Mouse (Mus musculus): Measurements from ENCODE around the gene Fbrs. TPM values are rescaled to one million over a fixed set of nuclear protein-coding genes. Genes with fewer than 3 reads are reported as not detected.
"Not testable (repeated sequence)": the region's sequence is repeated elsewhere in the genome, so short reads cannot be mapped to it uniquely, and the experiment has no call there.

Fbrs gene
- polyA plus RNA-seq, 1 experiment from 2014 or later, result 5.6 TPM

DNA sequence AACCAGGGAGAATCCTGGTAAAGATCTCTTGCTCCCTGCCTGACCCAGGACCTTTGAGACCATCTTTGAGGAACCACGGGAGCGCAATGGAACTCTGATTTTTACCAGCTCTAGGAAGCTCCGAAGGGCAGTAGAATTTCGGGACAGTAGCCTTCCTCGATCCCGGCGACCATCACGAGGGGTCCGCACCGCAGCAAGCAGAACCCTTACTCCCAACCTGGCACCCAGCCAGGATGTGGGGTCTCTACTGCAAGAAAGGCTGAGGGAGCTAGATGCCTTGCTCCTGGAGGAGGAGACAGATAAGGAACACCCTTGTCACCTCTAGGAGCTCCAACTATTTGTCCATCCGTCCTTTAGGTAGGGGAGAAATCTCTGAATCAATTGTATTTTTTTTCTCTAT lies 2.7 kb upstream of the Fbrs start:
- no peak for ATAC-seq (ENCODE audit: insufficient read depth)
- Histone ChIP-seq H3K27me3 (no peaks in the 10 kb centered on the region), H3K9ac (no peak overlapping the region; the same call in 1 of the 2 replicates), H3K4me2 (peak overlapping the region; percentile 93), H3K9me3 (replicated peaks) (no peaks in the 10 kb centered on the region), H3K27ac (replicated peaks) (peak overlapping the region; percentile 99; the same call in 1 of the 2 replicates), H3K4me1 (replicated peaks) (peaks cover 63% of the 10 kb centered on the region), H3K36me3 (replicated peaks) (peaks cover 52% of the 10 kb centered on the region), H3K4me3 (replicated peaks) (no peak overlapping the region; the same call in 1 of the 2 replicates)
- WGBS (ENCODE audit: insufficient replicate concordance), result 91% methylated on average over 11 of the region's 11 CpGs

DNA sequence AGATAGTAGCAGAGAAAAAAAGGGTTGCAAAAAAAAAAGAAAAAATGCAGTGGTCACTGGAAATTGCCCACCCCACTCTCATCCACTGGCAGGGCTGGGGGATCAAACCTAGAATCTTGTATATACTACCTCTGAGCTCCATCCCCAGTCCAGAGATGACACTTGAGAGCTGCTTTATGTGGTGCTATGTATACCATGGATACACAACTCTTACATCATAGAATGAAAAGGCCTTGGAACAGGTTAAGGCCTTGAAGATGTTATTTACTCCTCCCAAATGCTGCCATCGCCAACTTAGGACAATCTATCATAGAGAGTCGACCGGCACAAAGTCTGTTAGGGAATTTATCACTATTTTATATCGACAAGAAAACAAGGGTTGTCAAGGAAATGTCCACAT lies 2.1 kb upstream of the Fbrs start:
- Histone ChIP-seq H3K4me2 (peak overlapping the region; percentile 93), H3K9ac (peak overlapping the region; percentile 67), H3K4me3 (replicated peaks) (peak overlapping the region; percentile 99), H3K4me1 (replicated peaks) (peaks cover 67% of the 10 kb centered on the region), H3K27ac (replicated peaks) (peak overlapping the region; percentile 99), H3K36me3 (replicated peaks) (peaks cover 57% of the 10 kb centered on the region), H3K9me3 (replicated peaks) (no peaks in the 10 kb centered on the region), H3K27me3 (no peaks in the 10 kb centered on the region)
- no peak for ATAC-seq (ENCODE audit: insufficient read depth)
- 73% methylated on average over 4 of the region's 4 CpGs for WGBS (ENCODE audit: insufficient replicate concordance)

DNA sequence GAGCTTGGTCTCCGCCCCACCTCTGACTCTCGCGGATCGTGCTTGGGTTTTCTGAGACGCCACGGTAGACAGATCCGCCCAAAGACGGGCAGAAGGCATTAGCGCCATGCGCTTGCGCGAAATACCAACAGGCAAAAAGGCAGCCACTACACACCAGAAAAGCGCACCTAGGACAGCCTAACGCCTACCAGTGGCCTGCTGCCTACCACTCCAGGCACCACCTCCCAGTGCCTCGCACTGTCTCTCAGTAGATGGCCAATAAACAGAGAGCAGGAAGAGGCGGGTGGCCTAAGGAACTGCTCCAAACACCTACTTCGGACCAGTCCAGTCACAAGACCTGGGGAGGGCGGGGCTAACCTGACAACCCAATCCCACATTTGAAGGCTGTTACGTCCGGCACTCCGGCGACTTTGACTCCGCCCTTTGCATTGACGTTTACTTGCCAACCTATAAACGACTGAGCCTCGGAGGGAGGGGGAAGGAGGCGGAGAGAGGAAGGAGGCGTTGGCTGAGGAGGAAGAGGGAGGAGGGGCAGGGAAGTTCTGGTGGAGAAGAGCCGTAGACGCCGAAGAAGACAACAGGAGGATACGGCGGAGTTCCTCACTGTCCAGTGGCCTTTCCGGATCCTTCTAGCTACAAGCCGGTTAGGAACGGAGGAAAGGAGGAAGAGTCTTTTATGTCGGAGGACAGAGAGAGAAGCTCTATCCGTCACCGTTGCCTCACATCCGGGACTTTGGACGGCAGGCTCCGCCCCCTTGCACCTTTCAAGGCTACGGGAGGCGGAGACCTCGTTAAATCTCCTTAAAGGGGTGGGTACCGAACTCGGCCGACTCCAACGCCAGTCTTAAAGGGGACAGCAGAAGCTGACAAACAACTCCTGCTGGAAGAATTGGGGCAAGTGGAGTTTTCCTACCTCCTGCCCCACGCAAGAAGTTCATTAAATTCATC lies 1.0 kb upstream of the Fbrs start:
- Histone ChIP-seq H3K9me3 (replicated peaks) (no peaks in the 10 kb centered on the region), H3K4me3 (replicated peaks) (peak overlapping the region; percentile 99), H3K36me3 (replicated peaks) (peaks cover 65% of the 10 kb centered on the region), H3K27me3 (no peaks in the 10 kb centered on the region), H3K27ac (replicated peaks) (peak overlapping the region; percentile 99), H3K9ac (peak overlapping the region; percentile 99), H3K4me1 (replicated peaks) (peaks cover 62% of the 10 kb centered on the region), H3K4me2 (peak overlapping the region; percentile 93)
- under 1% methylated on average over 50 of the region's 50 CpGs for WGBS (ENCODE audit: insufficient replicate concordance)
- peak; percentile 92 for ATAC-seq (ENCODE audit: insufficient read depth)

DNA sequence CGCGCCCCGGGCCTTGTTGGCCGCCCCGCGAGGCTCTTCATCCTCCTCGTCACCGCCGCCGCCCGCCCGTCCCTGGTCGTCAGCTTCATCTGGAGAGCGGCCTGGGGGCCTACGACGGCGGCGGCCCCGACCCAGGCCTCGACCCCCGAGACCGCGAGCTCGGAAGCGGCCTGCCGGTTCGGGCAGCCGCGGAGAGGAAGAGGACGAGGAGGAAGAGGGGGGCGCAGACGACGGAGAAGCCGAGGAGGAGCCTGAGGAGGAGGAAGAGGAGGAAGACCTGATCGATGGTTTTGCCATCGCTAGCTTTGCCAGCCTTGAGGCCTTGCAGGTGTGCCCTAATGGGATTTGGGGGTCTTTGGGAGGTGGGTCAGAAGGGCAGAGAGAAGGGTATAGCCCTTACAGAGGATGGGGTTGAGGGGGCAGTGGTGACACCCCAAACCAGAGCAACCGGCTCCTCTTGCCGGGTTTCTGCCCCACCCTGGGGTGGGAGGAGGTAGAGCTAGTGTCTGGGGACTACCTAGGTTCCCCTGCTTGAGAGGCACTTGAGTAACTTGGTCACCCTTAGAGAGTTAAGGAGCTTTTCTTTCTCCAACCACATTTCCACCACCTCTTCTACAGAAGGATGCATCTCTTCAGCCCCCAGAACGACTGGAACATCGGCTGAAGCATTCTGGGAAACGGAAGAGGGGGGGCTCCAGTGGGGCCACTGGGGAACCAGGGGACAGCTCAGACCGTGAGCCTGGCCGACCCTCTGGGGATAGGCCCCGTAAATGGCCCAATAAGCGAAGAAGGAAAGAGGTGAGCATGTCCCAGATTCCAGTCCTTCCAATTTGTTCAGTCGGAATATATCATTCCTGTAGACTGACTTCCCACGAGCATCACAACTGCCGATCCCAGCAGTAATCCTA lies 573 bp downstream of the Fbrs start:
- Histone ChIP-seq H3K9ac (peak overlapping the region; percentile 99), H3K4me3 (replicated peaks) (peak overlapping the region; percentile 99), H3K27me3 (no peaks in the 10 kb centered on the region), H3K27ac (replicated peaks) (peak overlapping the region; percentile 99), H3K4me1 (replicated peaks) (peaks cover 57% of the 10 kb centered on the region), H3K36me3 (replicated peaks) (peaks cover 65% of the 10 kb centered on the region), H3K4me2 (peak overlapping the region; percentile 93), H3K9me3 (replicated peaks) (no peaks in the 10 kb centered on the region)
- WGBS (ENCODE audit: insufficient replicate concordance), result 3% methylated on average over 48 of the region's 48 CpGs
- no peak for ATAC-seq (ENCODE audit: insufficient read depth)

DNA sequence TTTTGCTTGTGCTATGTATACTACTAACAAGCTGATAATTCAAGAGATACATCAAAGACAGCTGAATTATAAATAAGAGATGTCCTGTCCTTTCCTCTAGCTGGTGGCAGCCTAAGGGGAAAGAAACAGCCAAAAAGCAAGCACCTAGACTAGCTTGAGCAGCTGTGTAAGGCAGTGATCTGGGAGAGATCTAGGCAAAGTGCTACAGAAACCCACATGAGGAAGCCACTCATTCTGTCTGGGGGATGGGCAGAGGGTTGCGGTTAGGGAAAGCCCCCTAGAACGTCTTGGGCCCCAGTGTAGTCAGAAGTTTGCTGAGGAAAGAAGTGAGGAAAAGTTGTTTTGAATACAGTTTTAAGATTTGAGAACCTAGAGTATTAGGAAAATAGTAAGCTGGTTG lies 1.3 kb downstream of the Fbrs start:
- no peaks in the 10 kb centered on the region for H3K27me3 ChIP-seq
- 18% methylated on average over 2 of the region's 2 CpGs for WGBS (ENCODE audit: insufficient replicate concordance)
- ATAC-seq (ENCODE audit: insufficient read depth), result no peak
- H3K4me3 ChIP-seq (replicated peaks), result peak overlapping the region; percentile 99
- H3K27ac ChIP-seq (replicated peaks), result peak overlapping the region; percentile 99
- peaks cover 57% of the 10 kb centered on the region for H3K4me1 ChIP-seq (replicated peaks)
- H3K9me3 ChIP-seq (replicated peaks), result no peaks in the 10 kb centered on the region
- peaks cover 65% of the 10 kb centered on the region for H3K36me3 ChIP-seq (replicated peaks)
- H3K4me2 ChIP-seq, result peak overlapping the region; percentile 93
- H3K9ac ChIP-seq, result peak overlapping the region; percentile 99

DNA sequence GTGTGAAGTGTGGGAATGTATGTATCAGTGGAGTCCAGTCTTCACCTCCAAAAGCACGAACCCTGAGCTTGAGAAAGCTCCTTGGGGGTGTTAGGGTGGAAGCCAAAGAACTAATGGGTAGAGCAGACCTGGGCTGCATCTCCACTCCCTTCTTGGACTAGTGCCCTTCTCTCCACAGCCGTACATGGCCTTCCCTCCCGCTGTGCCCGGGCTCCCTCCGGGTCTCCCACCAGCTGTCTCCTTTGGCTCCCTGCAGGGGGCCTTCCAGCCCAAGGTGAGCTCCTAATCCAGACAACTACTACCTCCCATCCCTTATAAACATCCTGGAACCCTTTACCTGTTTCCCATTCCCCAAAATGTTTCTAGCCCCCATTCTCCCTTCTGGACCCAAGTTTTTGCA lies 6.4 kb downstream of the Fbrs start:
- no peaks in the 10 kb centered on the region for H3K27me3 ChIP-seq
- H3K9me3 ChIP-seq (replicated peaks), result no peaks in the 10 kb centered on the region
- ATAC-seq (ENCODE audit: insufficient read depth), result no peak
- 85% methylated on average over 5 of the region's 5 CpGs for WGBS (ENCODE audit: insufficient replicate concordance)
- no peak overlapping the region for H3K4me3 ChIP-seq (replicated peaks)
- no peak overlapping the region for H3K27ac ChIP-seq (replicated peaks)
- no peak overlapping the region for H3K9ac ChIP-seq
- peaks cover 96% of the 10 kb centered on the region for H3K36me3 ChIP-seq (replicated peaks)
- H3K4me2 ChIP-seq, result no peak overlapping the region
- peaks cover 22% of the 10 kb centered on the region for H3K4me1 ChIP-seq (replicated peaks)

DNA sequence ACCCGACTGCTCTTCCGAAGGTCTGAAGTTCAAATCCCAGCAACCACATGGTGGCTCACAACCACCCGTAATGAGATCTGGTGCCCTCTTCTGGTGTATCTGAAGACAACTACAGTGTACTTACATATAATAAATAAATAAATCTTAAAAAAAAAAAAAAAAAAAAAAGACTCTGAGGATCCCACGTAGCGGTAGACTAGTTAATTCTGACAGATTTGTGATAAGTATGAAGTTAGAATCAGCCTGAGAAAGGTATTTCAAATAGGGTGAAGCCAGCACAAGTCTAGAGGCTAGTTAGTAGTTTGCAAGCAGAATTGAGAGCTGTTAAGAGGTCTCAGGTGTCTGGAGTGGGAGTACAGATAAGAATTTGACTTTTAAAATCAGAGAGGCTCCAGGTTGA lies 9.4 kb downstream of the Fbrs start:
- H3K4me3 ChIP-seq (replicated peaks); H3K4me2 ChIP-seq; H3K4me1 ChIP-seq (replicated peaks); H3K27me3 ChIP-seq; ATAC-seq (ENCODE audit: insufficient read depth); H3K27ac ChIP-seq (replicated peaks); H3K9ac ChIP-seq; H3K9me3 ChIP-seq (replicated peaks): not testable (repeated sequence)
- H3K36me3 ChIP-seq (replicated peaks), result peaks cover 91% of the 10 kb centered on the region
- 83% methylated on average over 4 of the region's 5 CpGs for WGBS (ENCODE audit: insufficient replicate concordance)

DNA sequence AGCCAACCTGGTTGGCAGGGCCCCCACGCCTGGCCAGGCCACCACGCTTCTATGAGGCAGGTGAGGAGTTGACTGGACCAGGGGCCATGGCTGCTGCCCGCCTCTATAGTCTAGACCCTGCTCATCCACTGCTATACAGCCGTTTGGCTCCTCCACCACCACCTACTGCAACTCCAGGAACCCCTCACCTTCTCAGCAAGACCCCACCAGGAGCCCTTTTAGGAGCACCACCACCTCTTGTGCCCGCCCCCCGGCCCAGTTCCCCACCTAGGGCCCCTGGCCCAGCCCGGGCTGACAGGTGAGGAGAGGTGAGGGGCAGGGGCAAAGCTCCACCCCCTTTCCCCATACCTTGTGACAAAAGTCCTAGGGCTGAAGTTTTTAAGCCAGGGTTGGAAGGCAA lies 11.0 kb downstream of the Fbrs start:
- Histone ChIP-seq H3K27ac (replicated peaks) (no peak overlapping the region), H3K9ac (no peak overlapping the region), H3K27me3 (no peaks in the 10 kb centered on the region), H3K36me3 (replicated peaks) (peaks cover 75% of the 10 kb centered on the region), H3K4me3 (replicated peaks) (no peak overlapping the region), H3K4me1 (replicated peaks) (peaks cover 1% of the 10 kb centered on the region), H3K4me2 (no peak overlapping the region), H3K9me3 (replicated peaks) (no peaks in the 10 kb centered on the region)
- no peak for ATAC-seq (ENCODE audit: insufficient read depth)
- 86% methylated on average over 7 of the region's 7 CpGs for WGBS (ENCODE audit: insufficient replicate concordance)

DNA sequence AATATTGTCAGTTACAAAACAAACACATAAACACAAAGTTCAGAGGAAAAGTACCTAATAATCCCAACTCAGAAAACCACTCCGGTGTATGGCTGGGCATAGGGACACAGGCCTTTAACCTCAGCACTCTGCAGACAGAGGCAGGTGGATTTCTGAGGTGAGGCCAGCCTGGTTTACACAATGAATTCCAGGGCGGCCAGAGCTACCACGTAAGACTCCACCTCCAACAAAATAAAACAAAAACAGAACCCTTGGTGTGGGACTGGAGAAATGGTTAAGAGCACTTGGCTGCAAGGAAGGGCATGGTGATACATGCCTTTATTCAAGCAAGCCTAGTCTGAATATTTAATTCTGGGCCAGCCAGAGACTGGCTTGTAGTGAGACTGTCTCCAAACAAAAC lies 12.8 kb downstream of the Fbrs start:
- Histone ChIP-seq H3K27ac (replicated peaks) (no peak overlapping the region), H3K4me3 (replicated peaks) (no peak overlapping the region), H3K4me2 (no peak overlapping the region), H3K4me1 (replicated peaks) (peaks cover 2% of the 10 kb centered on the region), H3K9me3 (replicated peaks) (no peaks in the 10 kb centered on the region), H3K36me3 (replicated peaks) (peaks cover 56% of the 10 kb centered on the region), H3K9ac (no peak overlapping the region), H3K27me3 (no peaks in the 10 kb centered on the region)
- no peak for ATAC-seq (ENCODE audit: insufficient read depth)
- 78% methylated on average over 3 of the region's 3 CpGs for WGBS (ENCODE audit: insufficient replicate concordance)

DNA sequence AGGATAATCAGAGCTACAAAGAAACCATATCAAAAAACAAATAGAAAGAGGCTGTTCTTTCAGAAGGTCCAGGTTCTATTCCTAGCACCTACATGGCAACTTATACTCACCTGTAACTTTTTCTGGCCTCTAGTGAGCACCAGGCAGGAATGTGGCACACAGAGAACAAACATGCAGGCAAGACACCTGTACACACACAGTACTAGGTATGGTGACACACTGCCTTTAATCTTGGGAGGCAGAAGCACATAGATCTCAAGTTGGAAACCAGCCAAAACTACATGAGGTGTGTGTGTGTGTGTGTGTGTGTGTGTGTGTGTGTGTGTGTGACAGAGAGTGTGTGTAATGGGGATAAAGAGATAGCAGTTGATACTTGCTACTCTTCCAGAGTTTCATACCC lies 15.6 kb downstream of the Fbrs start:
- Histone ChIP-seq H3K27me3 (no peaks in the 10 kb centered on the region), H3K9ac (no peak overlapping the region), H3K4me2 (no peak overlapping the region), H3K36me3 (replicated peaks) (peaks cover 31% of the 10 kb centered on the region), H3K27ac (replicated peaks) (no peak overlapping the region), H3K4me3 (replicated peaks) (no peak overlapping the region), H3K9me3 (replicated peaks) (no peaks in the 10 kb centered on the region), H3K4me1 (replicated peaks) (peaks cover 2% of the 10 kb centered on the region)
- no peak for ATAC-seq (ENCODE audit: insufficient read depth)

DNA sequence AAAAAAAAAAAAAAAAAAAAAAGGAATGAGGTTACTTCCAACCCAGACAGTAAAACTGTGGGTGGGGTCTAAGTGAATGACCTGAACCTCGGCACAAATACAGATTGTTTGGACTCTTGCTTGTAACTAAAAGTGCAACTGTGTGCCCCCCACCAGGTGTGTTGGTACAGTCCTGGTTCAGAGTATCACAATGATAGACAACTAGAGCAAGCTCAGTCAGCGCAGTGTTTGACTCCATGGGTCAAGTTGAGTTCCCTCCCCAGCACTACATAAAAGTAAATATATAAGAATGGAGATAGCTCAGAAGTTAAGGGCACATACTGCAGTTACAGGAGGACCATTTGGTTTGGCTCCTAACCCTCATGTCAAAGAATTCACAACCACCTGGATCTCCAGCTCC lies 18.4 kb downstream of the Fbrs start:
- peak; percentile 44 for ATAC-seq (ENCODE audit: insufficient read depth)
- WGBS (ENCODE audit: insufficient replicate concordance), result 61% methylated on average over 2 of the region's 2 CpGs
- H3K4me2 ChIP-seq, result no peak overlapping the region

More for the DNA sequence above, 18.4 kb downstream of the Fbrs start:
- Histone ChIP-seq H3K27me3 (no peaks in the 10 kb centered on the region), H3K4me1 (replicated peaks) (peaks cover 2% of the 10 kb centered on the region), H3K4me3 (replicated peaks) (no peak overlapping the region), H3K27ac (replicated peaks) (no peak overlapping the region; the same call in 1 of the 2 replicates), H3K36me3 (replicated peaks) (peaks cover 4% of the 10 kb centered on the region), H3K9me3 (replicated peaks) (no peaks in the 10 kb centered on the region), H3K9ac (no peak overlapping the region)

Measured in liver, embryonic 15.5 days (tissue).